Mouse (Mus musculus) hindbrain, embryonic 10.5 days (tissue): ENCODE data around the gene Col1a1. TPM values are rescaled to one million over a fixed set of nuclear protein-coding genes. Genes with fewer than 3 reads are reported as not detected.

Source experiments
- DNase-seq: peaks from one replicate; pipeline ENCODE4 v3.0.0-alpha.2; 2017; ENCODE audit warnings: low spot score
- H3K27ac ChIP-seq: fragments of 300-500 bp; sonication (generic); 2 replicates; pipeline ENCODE4 v1.5.1; 2016; ENCODE audit warnings: mild to moderate bottlenecking, moderate library complexity
- H3K27me3 ChIP-seq: fragments of 300-500 bp; sonication (generic); 2 replicates; pipeline ENCODE4 v1.6.1; 2016; ENCODE audit warnings: mild to moderate bottlenecking; ENCODE audit not compliant: poor library complexity, insufficient read depth, severe bottlenecking
- H3K36me3 ChIP-seq: fragments of 300-500 bp; sonication (generic); 2 replicates; pipeline ENCODE4 v1.6.1; 2016; ENCODE audit warnings: mild to moderate bottlenecking, moderate library complexity
- H3K4me1 ChIP-seq: fragments of 300-500 bp; sonication (generic); replicated peaks from 2 replicates; pipeline ENCODE4 v1.6.1; 2016; ENCODE audit warnings: mild to moderate bottlenecking
- H3K4me3 ChIP-seq: fragments of 300-500 bp; sonication (generic); 2 replicates; pipeline ENCODE4 v1.5.1; 2016; ENCODE audit warnings: mild to moderate bottlenecking, moderate library complexity
- H3K9me3 ChIP-seq: fragments of 300-500 bp; sonication (generic); 2 replicates; pipeline ENCODE4 v1.6.1; 2016; ENCODE audit warnings: mild to moderate bottlenecking, moderate library complexity
- WGBS: fragments of 180-500 bp; shearing (Covaris S2); methylation state at CpG from one replicate; pipeline ENCODE4 v1.1.7; 2016; 5-methylcytosine and 5-hydroxymethylcytosine counted together
- polyA plus RNA-seq: library from polyadenylated mRNA; unstranded; fragments of >200 nt; fragmentation: Nextera tagmentation; extraction: Ambion mirVana; gene quantifications from 2 replicates; pipeline ENCODE4 v1.2.1, GENCODE M21; 2016

Col1a1 gene
- polyA plus RNA-seq, 1 experiment from 2014 or later = 193 TPM

DNA sequence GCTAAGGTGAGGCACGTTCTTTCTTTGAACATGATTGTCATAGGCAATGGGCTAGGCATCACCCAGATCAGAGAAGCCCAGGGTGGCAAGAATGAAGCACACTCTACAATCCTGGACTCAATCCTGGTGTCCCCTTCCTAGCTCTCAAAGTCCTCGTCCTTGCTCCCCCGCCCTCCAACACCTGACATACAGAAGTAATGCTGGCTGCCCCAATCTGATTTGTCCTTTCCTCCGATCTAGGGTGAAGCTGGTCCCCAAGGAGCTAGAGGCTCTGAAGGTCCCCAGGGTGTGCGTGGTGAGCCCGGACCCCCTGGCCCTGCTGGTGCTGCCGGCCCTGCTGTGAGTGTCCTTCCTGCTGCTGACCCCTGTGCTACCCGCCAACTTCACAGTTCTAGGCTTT lies 5.8 kb downstream of the Col1a1 start:
- H3K36me3 ChIP-seq = 0 out of 2 replicates have a peak, but pooled peaks cover 4% of the 10 kb centered on the region
- no peak overlapping the region for H3K27ac ChIP-seq
- H3K9me3 ChIP-seq = no peaks in the 10 kb centered on the region
- H3K27me3 ChIP-seq = peaks cover 86% of the 10 kb centered on the region
- 82% methylated on average over 8 of the region's 8 CpGs for WGBS
- no peak overlapping the region for H3K4me3 ChIP-seq
- H3K4me1 ChIP-seq = peaks cover 32% of the 10 kb centered on the region
- no peak for DNase-seq

DNA sequence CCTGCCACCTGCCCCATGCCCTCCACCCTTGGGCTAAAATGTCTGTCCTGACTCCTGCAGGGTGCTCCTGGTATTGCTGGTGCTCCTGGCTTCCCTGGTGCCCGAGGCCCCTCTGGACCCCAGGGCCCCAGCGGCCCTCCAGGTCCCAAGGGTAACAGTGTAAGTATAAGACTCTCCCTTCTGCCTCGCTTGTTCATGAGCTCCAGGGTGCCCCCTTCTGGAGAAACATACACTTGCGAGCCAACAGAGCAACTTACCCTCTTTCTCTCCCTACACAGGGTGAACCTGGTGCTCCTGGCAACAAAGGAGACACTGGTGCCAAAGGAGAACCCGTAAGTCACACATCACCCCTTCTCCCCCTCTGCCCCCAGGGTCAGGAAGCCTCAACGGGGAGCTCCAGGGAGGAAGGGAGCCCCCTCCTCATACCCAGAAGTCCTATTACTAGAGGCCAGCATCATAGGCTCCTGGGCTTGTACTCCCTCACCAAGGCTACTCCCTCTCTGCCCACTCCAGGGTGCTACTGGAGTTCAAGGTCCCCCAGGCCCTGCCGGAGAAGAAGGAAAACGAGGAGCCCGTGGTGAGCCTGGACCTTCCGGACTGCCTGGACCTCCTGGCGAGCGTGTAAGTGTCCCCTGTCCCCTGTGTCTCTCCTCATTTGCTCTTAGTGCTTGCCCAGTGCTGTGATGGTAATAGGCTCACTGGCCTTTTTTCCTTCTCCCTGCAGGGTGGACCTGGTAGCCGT lies 6.4 kb downstream of the Col1a1 start:
- H3K27ac ChIP-seq = 0 out of 2 replicates have a peak overlapping the region, but pooled peaks have one; percentile 29
- no peaks in the 10 kb centered on the region for H3K9me3 ChIP-seq
- H3K4me3 ChIP-seq = no peak overlapping the region
- WGBS = 49% methylated on average over 13 of the region's 13 CpGs
- peaks cover 29% of the 10 kb centered on the region for H3K4me1 ChIP-seq
- no peak for DNase-seq
- 0 out of 2 replicates have a peak, but pooled peaks cover 4% of the 10 kb centered on the region for H3K36me3 ChIP-seq
- H3K27me3 ChIP-seq = peaks cover 80% of the 10 kb centered on the region

DNA sequence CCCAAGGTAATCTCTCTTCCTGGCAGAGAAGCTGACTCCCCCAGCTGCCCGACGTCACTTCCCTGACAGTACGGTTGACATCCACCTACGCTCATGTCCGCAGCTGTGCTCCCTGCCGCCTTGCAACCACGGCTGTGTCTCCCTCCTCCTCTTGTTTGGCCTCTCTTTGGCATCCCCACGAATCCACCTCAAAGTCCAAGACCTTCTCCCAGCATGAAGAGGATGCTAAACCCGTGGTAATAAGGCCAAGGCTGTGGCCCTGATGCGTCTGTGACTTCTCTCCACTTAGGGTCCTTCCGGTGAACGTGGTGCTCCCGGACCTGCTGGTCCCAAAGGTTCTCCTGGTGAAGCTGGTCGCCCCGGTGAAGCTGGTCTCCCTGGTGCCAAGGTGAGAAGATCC lies 7.0 kb downstream of the Col1a1 start:
- Histone ChIP-seq H3K4me3 (no peak overlapping the region), H3K36me3 (0 out of 2 replicates have a peak, but pooled peaks cover 4% of the 10 kb centered on the region), H3K4me1 (peaks cover 25% of the 10 kb centered on the region), H3K9me3 (no peaks in the 10 kb centered on the region), H3K27ac (no peak overlapping the region), H3K27me3 (peaks cover 74% of the 10 kb centered on the region)
- 81% methylated on average over 15 of the region's 15 CpGs for WGBS
- DNase-seq = no peak

DNA sequence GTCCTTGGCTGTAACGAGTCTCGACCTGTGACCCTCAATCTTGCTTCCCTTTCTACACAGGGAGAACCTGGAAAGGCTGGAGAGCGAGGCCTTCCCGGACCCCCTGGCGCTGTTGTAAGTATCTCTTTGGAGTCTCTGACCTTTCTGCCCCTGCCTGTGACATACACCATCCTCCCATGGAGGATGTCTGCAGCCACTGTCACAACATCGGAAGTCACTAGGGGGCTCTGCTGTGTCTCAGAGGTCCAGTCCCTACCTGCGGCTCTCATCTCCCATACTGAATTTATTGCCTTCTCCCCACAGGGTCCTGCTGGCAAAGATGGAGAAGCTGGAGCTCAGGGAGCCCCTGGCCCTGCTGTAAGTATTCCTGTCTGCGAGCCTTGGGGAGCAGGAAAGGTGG lies 8.3 kb downstream of the Col1a1 start:
- Histone ChIP-seq H3K4me3 (no peak overlapping the region), H3K27me3 (peaks cover 64% of the 10 kb centered on the region), H3K36me3 (0 out of 2 replicates have a peak, but pooled peaks cover 4% of the 10 kb centered on the region), H3K27ac (peak overlapping the region; percentile 45; the same call in 1 of the 2 replicates), H3K9me3 (no peaks in the 10 kb centered on the region), H3K4me1 (peaks cover 33% of the 10 kb centered on the region)
- DNase-seq = no peak
- 16% methylated on average over 8 of the region's 8 CpGs for WGBS

DNA sequence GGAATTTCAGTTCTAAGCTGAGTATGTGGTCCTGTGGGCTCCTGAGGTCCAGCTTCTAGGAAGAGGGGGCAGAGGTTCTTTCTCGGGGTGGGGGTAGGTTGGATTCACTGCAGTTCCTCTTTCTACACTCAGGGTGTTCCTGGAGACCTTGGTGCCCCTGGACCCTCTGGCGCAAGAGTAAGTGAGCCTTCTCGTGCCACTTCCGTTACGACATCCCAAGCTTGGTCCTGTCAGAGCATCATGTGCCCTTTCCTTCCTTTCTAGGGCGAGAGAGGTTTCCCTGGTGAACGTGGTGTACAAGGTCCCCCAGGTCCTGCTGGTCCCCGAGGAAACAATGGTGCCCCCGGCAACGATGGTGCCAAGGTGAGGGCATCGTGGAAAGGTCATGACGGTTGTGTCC lies 9.2 kb downstream of the Col1a1 start:
- no peak overlapping the region for H3K27ac ChIP-seq
- H3K36me3 ChIP-seq = peaks cover 10% of the 10 kb centered on the region; the same call in 1 of the 2 replicates
- WGBS = 89% methylated on average over 12 of the region's 12 CpGs
- DNase-seq = no peak
- H3K9me3 ChIP-seq = peaks cover 2% of the 10 kb centered on the region; the same call in 1 of the 2 replicates
- H3K4me3 ChIP-seq = no peak overlapping the region
- peaks cover 56% of the 10 kb centered on the region for H3K27me3 ChIP-seq
- H3K4me1 ChIP-seq = peaks cover 35% of the 10 kb centered on the region

DNA sequence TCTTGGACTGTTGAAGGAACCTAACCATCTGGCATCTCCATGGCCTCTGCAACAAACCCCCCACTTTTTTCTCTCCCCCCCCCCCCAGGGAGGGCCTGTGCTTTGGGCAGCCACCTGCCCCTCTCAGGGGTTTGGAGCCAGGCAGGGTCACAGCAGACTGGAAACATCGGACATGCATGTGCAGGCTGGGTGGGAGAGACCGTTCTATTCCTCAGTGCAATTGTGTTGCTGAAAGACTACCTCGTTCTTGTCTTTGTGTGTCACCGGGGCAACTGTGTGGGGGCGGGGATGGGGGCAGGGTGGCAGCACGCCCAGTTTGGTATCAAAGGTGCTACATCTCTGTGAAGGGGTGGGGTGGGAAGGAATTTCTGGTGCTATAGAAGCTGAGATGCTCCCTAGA lies 16.1 kb downstream of the Col1a1 start:
- Histone ChIP-seq H3K9me3 (peaks cover 11% of the 10 kb centered on the region; the same call in 1 of the 2 replicates), H3K36me3 (peaks cover 16% of the 10 kb centered on the region), H3K4me1 (peaks cover 58% of the 10 kb centered on the region), H3K27me3 (peaks cover 22% of the 10 kb centered on the region; the same call in 1 of the 2 replicates), H3K4me3 (peak overlapping the region; percentile 33), H3K27ac (peak overlapping the region; percentile 88)
- WGBS = 12% methylated on average over 6 of the region's 6 CpGs
- peak; percentile 62 for DNase-seq

DNA sequence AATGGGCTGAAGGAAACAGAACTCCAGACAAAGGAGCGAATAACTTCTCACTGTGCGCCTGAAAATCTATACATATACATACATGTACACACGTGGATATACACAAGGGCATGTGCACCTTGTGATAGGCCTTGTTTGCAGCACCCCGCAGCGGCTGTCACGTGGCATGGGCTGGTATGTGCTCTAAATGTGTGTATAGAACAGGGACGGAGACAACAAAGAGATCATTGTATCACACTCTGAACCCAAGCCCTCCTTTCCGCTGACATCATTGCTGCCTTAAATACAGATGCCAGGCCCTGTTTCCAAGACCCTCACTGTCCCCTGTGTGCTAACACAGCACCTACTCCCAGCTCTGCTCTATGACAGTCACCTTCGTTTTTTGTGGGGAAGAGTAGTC lies 19.1 kb downstream of the Col1a1 start:
- Histone ChIP-seq H3K4me1 (peaks cover 51% of the 10 kb centered on the region), H3K36me3 (peaks cover 10% of the 10 kb centered on the region), H3K27ac (peak overlapping the region; percentile 41), H3K9me3 (peaks cover 11% of the 10 kb centered on the region; the same call in 1 of the 2 replicates), H3K4me3 (no peak overlapping the region), H3K27me3 (peaks cover 17% of the 10 kb centered on the region; the same call in 1 of the 2 replicates)
- WGBS = 73% methylated on average over 9 of the region's 9 CpGs
- no peak for DNase-seq

DNA sequence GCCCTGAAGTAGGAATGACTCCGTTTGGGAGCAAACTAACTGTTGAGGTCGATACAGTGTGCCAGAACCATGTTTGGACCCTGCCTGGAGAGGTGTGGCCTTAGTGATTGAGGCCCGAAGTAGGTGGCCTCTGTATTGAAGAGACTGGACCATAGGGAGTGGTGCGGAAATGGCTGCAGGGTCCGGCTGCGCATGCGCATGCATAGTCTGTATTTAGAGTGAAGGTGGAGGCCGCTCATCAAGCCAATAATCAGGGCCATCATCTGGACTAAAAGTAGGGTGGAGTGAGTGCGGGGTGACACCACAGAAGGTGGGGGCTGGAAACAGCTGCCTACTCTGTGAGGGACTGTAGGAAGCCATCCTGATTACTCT lies 21.7 kb downstream of the Col1a1 start:
- no peak for DNase-seq
- WGBS = 89% methylated on average over 9 of the region's 9 CpGs
- peaks cover 48% of the 10 kb centered on the region for H3K4me1 ChIP-seq
- peak overlapping the region; percentile 25; the same call in 1 of the 2 replicates for H3K27ac ChIP-seq
- H3K27me3 ChIP-seq = peaks cover 17% of the 10 kb centered on the region; the same call in 1 of the 2 replicates
- H3K4me3 ChIP-seq = no peak overlapping the region
- no peaks in the 10 kb centered on the region for H3K36me3 ChIP-seq
- H3K9me3 ChIP-seq = no peaks in the 10 kb centered on the region

DNA sequence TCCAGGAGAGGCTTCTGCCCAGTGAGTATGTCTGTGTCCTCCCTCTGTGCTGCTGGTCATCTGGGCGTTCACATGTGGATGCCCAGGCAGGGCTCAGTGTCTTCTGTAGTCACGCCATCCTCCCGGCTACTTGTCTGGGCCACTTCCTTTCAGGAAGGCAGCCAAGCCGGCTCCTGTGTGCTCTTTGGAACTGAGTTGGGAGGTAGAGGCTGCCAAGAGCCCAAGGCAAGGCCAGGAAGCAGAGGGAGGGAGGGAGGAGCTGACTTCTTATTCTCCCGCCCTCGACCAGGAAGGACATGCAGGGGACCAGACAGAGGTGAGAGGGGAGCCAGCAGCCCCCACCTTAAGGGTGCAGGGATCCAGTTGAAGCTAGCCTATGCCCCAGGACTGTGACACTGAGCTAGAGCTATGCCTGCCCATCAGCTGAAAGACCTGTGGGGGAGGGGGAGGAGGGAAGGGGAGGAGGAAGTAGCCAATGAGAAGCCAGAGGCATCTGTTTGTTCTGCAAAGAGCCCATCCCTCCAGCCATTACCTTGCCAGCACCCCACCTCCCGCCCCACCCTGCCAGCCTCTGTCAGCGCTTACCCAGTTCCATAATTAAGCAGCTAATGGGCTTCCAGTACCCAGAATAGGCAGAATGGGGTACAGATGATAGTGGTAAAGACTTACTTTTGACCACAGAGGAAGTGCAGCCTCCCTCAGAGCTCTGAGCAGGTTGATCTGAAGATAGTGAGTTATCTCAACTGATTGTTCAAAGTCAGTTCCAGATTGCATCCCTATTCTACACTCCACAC lies 22.2 kb downstream of the Col1a1 start:
- WGBS = 30% methylated on average over 8 of the region's 8 CpGs
- H3K27me3 ChIP-seq = peaks cover 15% of the 10 kb centered on the region; the same call in 1 of the 2 replicates
- H3K27ac ChIP-seq = peak overlapping the region; percentile 25; the same call in 1 of the 2 replicates
- peaks cover 47% of the 10 kb centered on the region for H3K4me1 ChIP-seq
- no peak for DNase-seq
- H3K36me3 ChIP-seq = no peaks in the 10 kb centered on the region
- no peaks in the 10 kb centered on the region for H3K9me3 ChIP-seq
- no peak overlapping the region for H3K4me3 ChIP-seq

DNA sequence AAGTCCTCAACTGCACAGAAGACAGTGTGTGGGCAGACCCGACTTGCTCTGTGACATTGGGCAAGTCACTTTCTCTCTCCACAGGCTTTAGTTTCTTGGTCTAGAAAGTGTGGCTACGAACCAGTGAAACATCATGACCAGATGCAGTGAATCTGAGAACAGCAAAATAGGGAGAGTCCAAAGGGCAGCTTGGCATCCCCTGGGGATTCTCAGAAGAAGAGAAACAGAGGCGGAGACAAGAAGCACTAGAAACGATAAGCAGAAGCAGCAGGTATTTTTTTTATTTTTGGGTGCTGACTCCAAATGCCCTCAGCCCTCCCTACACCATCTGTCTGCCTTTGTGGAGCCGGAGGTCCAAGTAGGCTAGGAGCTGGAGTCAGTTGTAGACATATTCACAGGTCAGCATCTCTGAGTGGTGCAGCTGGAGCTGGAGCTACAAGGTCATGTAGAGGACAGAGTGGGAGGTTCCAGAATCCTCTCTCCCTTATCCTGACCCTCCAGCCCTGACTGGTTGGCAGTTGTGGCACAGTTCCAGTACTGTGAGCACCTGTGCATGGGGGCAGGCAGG lies 26.6 kb downstream of the Col1a1 start:
- no peaks in the 10 kb centered on the region for H3K36me3 ChIP-seq
- H3K4me3 ChIP-seq = no peak overlapping the region
- H3K4me1 ChIP-seq = peaks cover 20% of the 10 kb centered on the region
- H3K27ac ChIP-seq = no peak overlapping the region
- H3K9me3 ChIP-seq = no peaks in the 10 kb centered on the region
- no peak for DNase-seq
- WGBS = 77% methylated on average over 5 of the region's 5 CpGs
- H3K27me3 ChIP-seq = no peaks in the 10 kb centered on the region; the same call in 1 of the 2 replicates

DNA sequence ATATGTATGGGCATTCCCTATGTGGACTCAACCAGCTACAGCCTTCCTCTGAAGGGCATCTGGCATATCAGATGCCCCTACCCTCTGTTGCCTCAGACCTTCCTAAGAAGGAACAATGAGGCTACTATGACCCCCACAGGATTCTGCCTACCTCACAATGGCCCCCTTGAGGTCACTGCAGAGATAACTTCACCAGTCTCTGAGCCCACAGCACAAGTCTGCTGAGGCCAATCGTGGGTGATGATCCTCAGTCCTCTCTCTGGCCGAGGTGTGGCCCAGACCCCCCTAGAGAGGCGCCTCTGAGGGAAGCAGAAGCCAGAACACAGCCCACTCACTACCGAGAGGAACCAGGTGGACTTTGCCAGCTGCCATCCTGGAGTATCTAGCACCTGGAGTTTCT lies 31.4 kb downstream of the Col1a1 start, which contains the start of gene Hils1:
Hils1 (plus strand) TSS at position 175 of the 400 bp plus-strand sequence.
- Histone ChIP-seq H3K4me3 (no peak within 1 kb of the TSS), H3K4me1 (peaks cover 15% of the 10 kb centered on the region), H3K36me3 (no peaks in the 10 kb centered on the region), H3K27me3 (peaks cover 17% of the 10 kb centered on the region), H3K27ac (no peak within 1 kb of the TSS), H3K9me3 (no peaks in the 10 kb centered on the region)
- WGBS = 50% methylated on average over 4 of the region's 4 CpGs
- no peak for DNase-seq

DNA sequence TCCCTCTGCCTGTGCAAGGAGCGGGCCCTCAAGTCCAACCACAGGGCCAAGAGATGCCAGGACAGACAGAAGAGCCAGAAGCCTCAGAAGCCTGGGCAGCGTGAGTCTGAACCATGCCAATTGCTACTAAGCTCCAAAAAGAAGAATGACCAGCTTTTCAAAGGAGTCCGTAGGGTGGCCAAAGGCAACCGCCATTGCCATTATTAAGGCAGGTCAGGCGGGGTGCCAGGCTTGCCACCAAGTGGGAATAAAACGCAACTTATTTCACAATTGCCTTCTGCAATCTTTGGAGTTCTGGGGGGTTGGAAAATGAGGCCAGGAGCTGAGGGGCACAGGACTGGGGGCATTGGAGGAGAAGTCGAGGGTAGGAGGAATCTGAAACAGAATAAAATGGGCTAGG lies 32.2 kb downstream of the Col1a1 start:
- no peak overlapping the region for H3K27ac ChIP-seq
- no peaks in the 10 kb centered on the region for H3K9me3 ChIP-seq
- H3K27me3 ChIP-seq = peaks cover 17% of the 10 kb centered on the region
- H3K4me3 ChIP-seq = no peak overlapping the region
- 87% methylated on average over 7 of the region's 7 CpGs for WGBS
- H3K36me3 ChIP-seq = no peaks in the 10 kb centered on the region
- no peak for DNase-seq
- peaks cover 15% of the 10 kb centered on the region for H3K4me1 ChIP-seq
